Mouse (Mus musculus) intestine, embryonic 15.5 days (tissue): ENCODE data around the gene Sprr1b. TPM values are rescaled to one million over a fixed set of nuclear protein-coding genes. Genes with fewer than 3 reads are reported as not detected.
"Not testable (repeated sequence)": the region's sequence is repeated elsewhere in the genome, so short reads cannot be mapped to it uniquely, and the experiment has no call there.

Experiments
- ATAC-seq: fragments of 200-750 bp; cut with Nextera tagmentation; 2 replicates; pipeline ENCODE4 v1.8.0; 2017; ENCODE audit warnings: moderate TSS enrichment, moderate library complexity
- H3K27ac ChIP-seq: fragments of 300-500 bp; sonication (generic); 2 replicates; pipeline ENCODE4 v1.5.1; 2015; ENCODE audit warnings: mild to moderate bottlenecking, inconsistent platforms
- H3K27me3 ChIP-seq: fragments of 300-500 bp; sonication (generic); replicated peaks from 2 replicates; pipeline ENCODE4 v1.6.1; 2015; ENCODE audit warnings: inconsistent platforms
- H3K36me3 ChIP-seq: fragments of 300-500 bp; sonication (generic); 2 replicates; pipeline ENCODE4 v1.6.1; 2015; ENCODE audit warnings: inconsistent platforms
- H3K4me1 ChIP-seq: fragments of 300-500 bp; sonication (generic); replicated peaks from 2 replicates; pipeline ENCODE4 v1.6.1; 2015; ENCODE audit warnings: inconsistent platforms
- H3K4me2 ChIP-seq: fragments of 300-500 bp; sonication (generic); replicated peaks from 2 replicates; pipeline ENCODE4 v1.6.1; 2015; ENCODE audit warnings: mild to moderate bottlenecking, inconsistent platforms
- H3K4me3 ChIP-seq: fragments of 300-500 bp; sonication (generic); replicated peaks from 2 replicates; pipeline ENCODE4 v1.5.1; 2015; ENCODE audit warnings: inconsistent platforms
- H3K9ac ChIP-seq: fragments of 300-500 bp; sonication (generic); 2 replicates; pipeline ENCODE4 v1.6.1; 2015; ENCODE audit warnings: inconsistent platforms
- H3K9me3 ChIP-seq: fragments of 300-500 bp; sonication (generic); 2 replicates; pipeline ENCODE4 v1.6.1; 2016; ENCODE audit warnings: inconsistent platforms
- WGBS: fragments of 180-500 bp; shearing (Covaris S2); methylation state at CpG from one replicate; pipeline ENCODE4 v1.1.7; 2015; 5-methylcytosine and 5-hydroxymethylcytosine counted together
- polyA plus RNA-seq: library from polyadenylated mRNA; unstranded; fragments of >200 nt; fragmentation: Nextera tagmentation; extraction: Ambion mirVana; gene quantifications from 2 replicates; pipeline ENCODE4 v1.2.1, GENCODE M21; 2015

Gene Sprr1b
- 0.18 TPM in 1 of 2 replicates, not detected in the other for polyA plus RNA-seq

- no peaks in the 10 kb centered on the region for H3K4me1 ChIP-seq
- ATAC-seq: no peak
Observed at GRCm38 (mm10) chr3:92438689-92439088, at the start of gene Sprr1b. Sprr1b (minus strand) TSS chr3:92438789.

GRCm38 (mm10) chr3:92486307-92486706 lies 47.7 kb upstream of the Sprr1b start:
- no peaks in the 10 kb centered on the region for H3K4me1 ChIP-seq
- no peaks in the 10 kb centered on the region for H3K27me3 ChIP-seq
- WGBS: 35% methylated on average over 1 of the region's 1 CpGs
- ATAC-seq: peak; percentile 86
- no peak overlapping the region for H3K4me3 ChIP-seq
- no peaks in the 10 kb centered on the region for H3K36me3 ChIP-seq
- H3K9ac ChIP-seq: no peak overlapping the region
- no peaks in the 10 kb centered on the region for H3K9me3 ChIP-seq
- no peak overlapping the region for H3K27ac ChIP-seq
- no peak overlapping the region for H3K4me2 ChIP-seq

More at GRCm38 (mm10) chr3:92438689-92439088, at the start of gene Sprr1b:
- Histone ChIP-seq H3K4me2 (no peak within 1 kb of the TSS), H3K9ac (no peak within 1 kb of the TSS), H3K9me3 (no peaks in the 10 kb centered on the region), H3K36me3 (no peaks in the 10 kb centered on the region), H3K27me3 (no peaks in the 10 kb centered on the region), H3K27ac (no peak within 1 kb of the TSS), H3K4me3 (no peak within 1 kb of the TSS)
- 99% methylated on average over 3 of the region's 3 CpGs for WGBS

- Histone ChIP-seq H3K4me2 (no peak within 1 kb of the TSS), H3K9ac (no peak within 1 kb of the TSS), H3K27ac (no peak within 1 kb of the TSS), H3K4me3 (no peak within 1 kb of the TSS), H3K36me3 (no peaks in the 10 kb centered on the region), H3K27me3 (no peaks in the 10 kb centered on the region), H3K9me3 (no peaks in the 10 kb centered on the region), H3K4me1 (no peaks in the 10 kb centered on the region)
- peak; percentile 88 for ATAC-seq
Observed at GRCm38 (mm10) chr3:92485863-92486262, 47.3 kb upstream of the Sprr1b start, which contains the start of gene Sprr1a. Sprr1a (minus strand) TSS chr3:92485895.

GRCm38 (mm10) chr3:92481249-92481648 lies 42.7 kb upstream of the Sprr1b start:
- H3K27me3 ChIP-seq, H3K4me2 ChIP-seq, H3K9me3 ChIP-seq, H3K4me3 ChIP-seq, ATAC-seq, H3K36me3 ChIP-seq, H3K4me1 ChIP-seq, H3K27ac ChIP-seq, H3K9ac ChIP-seq: not testable (repeated sequence)

- Histone ChIP-seq H3K9ac (no peak overlapping the region), H3K4me3 (no peak overlapping the region), H3K4me2 (no peak overlapping the region), H3K27me3 (no peaks in the 10 kb centered on the region), H3K36me3 (no peaks in the 10 kb centered on the region), H3K27ac (no peak overlapping the region), H3K9me3 (no peaks in the 10 kb centered on the region), H3K4me1 (no peaks in the 10 kb centered on the region)
- ATAC-seq: no peak
- WGBS: 76% methylated on average over 2 of the region's 2 CpGs
Observed at GRCm38 (mm10) chr3:92470111-92470510, 31.5 kb upstream of the Sprr1b start.

- Histone ChIP-seq H3K4me2 (no peak overlapping the region), H3K27me3 (no peaks in the 10 kb centered on the region), H3K4me1 (no peaks in the 10 kb centered on the region), H3K9me3 (no peaks in the 10 kb centered on the region), H3K9ac (no peak overlapping the region), H3K36me3 (no peaks in the 10 kb centered on the region), H3K4me3 (no peak overlapping the region), H3K27ac (no peak overlapping the region)
- no peak for ATAC-seq
Observed at GRCm38 (mm10) chr3:92467424-92467823, 28.8 kb upstream of the Sprr1b start.

GRCm38 (mm10) chr3:92466576-92466975 lies 28.0 kb upstream of the Sprr1b start:
- Histone ChIP-seq H3K36me3 (no peaks in the 10 kb centered on the region), H3K27me3 (no peaks in the 10 kb centered on the region), H3K27ac (no peak overlapping the region), H3K9me3 (no peaks in the 10 kb centered on the region), H3K9ac (no peak overlapping the region), H3K4me1 (no peaks in the 10 kb centered on the region), H3K4me3 (no peak overlapping the region), H3K4me2 (no peak overlapping the region)
- WGBS: 82% methylated on average over 1 of the region's 1 CpGs
- ATAC-seq: no peak

- 70% methylated on average over 2 of the region's 2 CpGs for WGBS
- no peak within 1 kb of the TSS for H3K4me2 ChIP-seq
- no peak for ATAC-seq
- no peaks in the 10 kb centered on the region for H3K36me3 ChIP-seq
- no peaks in the 10 kb centered on the region for H3K27me3 ChIP-seq
- no peak within 1 kb of the TSS for H3K9ac ChIP-seq
- no peaks in the 10 kb centered on the region for H3K9me3 ChIP-seq
- H3K27ac ChIP-seq: no peak within 1 kb of the TSS
- H3K4me3 ChIP-seq: no peak within 1 kb of the TSS
- H3K4me1 ChIP-seq: no peaks in the 10 kb centered on the region
Observed at GRCm38 (mm10) chr3:92458620-92459019, 20.0 kb upstream of the Sprr1b start, which contains the start of gene Sprr3. Sprr3 (minus strand) TSS chr3:92458720.

GRCm38 (mm10) chr3:92455151-92455550 lies 16.6 kb upstream of the Sprr1b start:
- Histone ChIP-seq H3K4me2 (no peak overlapping the region), H3K36me3 (no peaks in the 10 kb centered on the region)

GRCm38 (mm10) chr3:92440177-92440576 lies 1.6 kb upstream of the Sprr1b start:
- H3K27ac ChIP-seq: no peak overlapping the region
- H3K9me3 ChIP-seq: no peaks in the 10 kb centered on the region
- ATAC-seq: no peak
- H3K9ac ChIP-seq: no peak overlapping the region
- 85% methylated on average over 3 of the region's 3 CpGs for WGBS
- no peaks in the 10 kb centered on the region for H3K36me3 ChIP-seq
- H3K4me1 ChIP-seq: no peaks in the 10 kb centered on the region
- no peak overlapping the region for H3K4me3 ChIP-seq
- no peaks in the 10 kb centered on the region for H3K27me3 ChIP-seq
- H3K4me2 ChIP-seq: no peak overlapping the region

More at GRCm38 (mm10) chr3:92455151-92455550, 16.6 kb upstream of the Sprr1b start:
- 86% methylated on average over 5 of the region's 5 CpGs for WGBS
- ATAC-seq: no peak
- H3K27ac ChIP-seq: no peak overlapping the region
- H3K9ac ChIP-seq: no peak overlapping the region
- H3K27me3 ChIP-seq: no peaks in the 10 kb centered on the region
- H3K4me3 ChIP-seq: no peak overlapping the region
- H3K9me3 ChIP-seq: no peaks in the 10 kb centered on the region
- H3K4me1 ChIP-seq: no peaks in the 10 kb centered on the region

- no peak for ATAC-seq
- Histone ChIP-seq H3K4me1 (no peaks in the 10 kb centered on the region), H3K27ac (no peak within 1 kb of the TSS), H3K9ac (no peak within 1 kb of the TSS), H3K4me3 (no peak within 1 kb of the TSS), H3K4me2 (no peak within 1 kb of the TSS), H3K36me3 (no peaks in the 10 kb centered on the region), H3K27me3 (no peaks in the 10 kb centered on the region), H3K9me3 (no peaks in the 10 kb centered on the region)
- WGBS: 94% methylated on average over 2 of the region's 2 CpGs
Observed at GRCm38 (mm10) chr3:92432282-92432681, 6.3 kb downstream of the Sprr1b start, which contains the start of gene Sprr2k. Sprr2k (plus strand) TSS chr3:92432582.

- Histone ChIP-seq H3K27me3 (no peaks in the 10 kb centered on the region), H3K4me3 (no peak within 1 kb of the TSS), H3K9me3 (no peaks in the 10 kb centered on the region), H3K9ac (no peak within 1 kb of the TSS), H3K27ac (no peak within 1 kb of the TSS), H3K4me2 (no peak within 1 kb of the TSS), H3K36me3 (no peaks in the 10 kb centered on the region), H3K4me1 (no peaks in the 10 kb centered on the region)
- no peak for ATAC-seq
- 96% methylated on average over 6 of the region's 6 CpGs for WGBS
Observed at GRCm38 (mm10) chr3:92429323-92429722, 9.3 kb downstream of the Sprr1b start, which contains the start of gene Gm9774. Gm9774 (minus strand) TSS chr3:92429423.

- no peak within 1 kb of the TSS for H3K4me3 ChIP-seq
- no peaks in the 10 kb centered on the region for H3K4me1 ChIP-seq
- no peaks in the 10 kb centered on the region for H3K27me3 ChIP-seq
- H3K9me3 ChIP-seq: no peaks in the 10 kb centered on the region
- no peaks in the 10 kb centered on the region for H3K36me3 ChIP-seq
- H3K4me2 ChIP-seq: no peak within 1 kb of the TSS
- no peak for ATAC-seq
- H3K27ac ChIP-seq: no peak within 1 kb of the TSS
- H3K9ac ChIP-seq: no peak within 1 kb of the TSS
- WGBS: 95% methylated on average over 2 of the region's 2 CpGs
Observed at GRCm38 (mm10) chr3:92417782-92418181, 20.8 kb downstream of the Sprr1b start, which contains the start of gene Sprr2j-ps. Sprr2j-ps (plus strand) TSS chr3:92418082.
